Mouse (Mus musculus): ENCODE results near the gene Clcn6.

The Clcn6 gene

DNA sequence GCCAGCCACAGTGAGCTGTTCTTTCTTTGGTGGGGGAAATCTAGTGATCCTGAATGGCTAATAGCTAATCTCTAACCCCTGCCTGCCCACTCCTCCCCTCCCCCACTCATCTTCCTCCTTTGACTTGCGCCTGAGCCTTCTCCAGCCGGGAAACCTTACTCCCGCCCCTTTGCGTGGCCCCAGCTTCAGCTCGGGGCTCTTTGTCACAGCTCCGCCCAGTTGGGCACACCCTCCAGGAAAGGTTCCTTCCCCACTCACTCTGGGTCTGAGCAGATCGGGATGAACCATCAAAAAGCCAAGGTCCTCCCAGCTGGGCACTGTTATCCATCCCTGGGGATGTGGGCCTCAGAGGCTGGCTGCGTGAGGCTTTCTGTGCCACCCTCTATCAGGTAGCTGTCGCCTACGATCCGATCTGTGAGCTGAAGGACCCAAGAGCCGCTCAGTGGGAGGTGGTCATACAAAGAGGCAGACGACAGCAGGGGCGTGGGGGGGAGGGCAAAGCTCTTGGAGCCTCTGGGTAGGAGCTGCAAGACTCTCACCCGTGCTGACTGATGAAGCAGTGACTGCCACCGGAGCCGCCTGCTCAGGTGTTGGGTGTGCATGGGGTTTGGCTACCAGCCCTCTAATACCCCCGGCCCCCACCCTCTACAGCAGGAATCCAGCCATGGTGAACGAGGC is 2.5 kb upstream of the Clcn6 start:
- DNase-seq (ENCODE audit: extremely low spot score, low spot score): peak; percentile 81

DNA sequence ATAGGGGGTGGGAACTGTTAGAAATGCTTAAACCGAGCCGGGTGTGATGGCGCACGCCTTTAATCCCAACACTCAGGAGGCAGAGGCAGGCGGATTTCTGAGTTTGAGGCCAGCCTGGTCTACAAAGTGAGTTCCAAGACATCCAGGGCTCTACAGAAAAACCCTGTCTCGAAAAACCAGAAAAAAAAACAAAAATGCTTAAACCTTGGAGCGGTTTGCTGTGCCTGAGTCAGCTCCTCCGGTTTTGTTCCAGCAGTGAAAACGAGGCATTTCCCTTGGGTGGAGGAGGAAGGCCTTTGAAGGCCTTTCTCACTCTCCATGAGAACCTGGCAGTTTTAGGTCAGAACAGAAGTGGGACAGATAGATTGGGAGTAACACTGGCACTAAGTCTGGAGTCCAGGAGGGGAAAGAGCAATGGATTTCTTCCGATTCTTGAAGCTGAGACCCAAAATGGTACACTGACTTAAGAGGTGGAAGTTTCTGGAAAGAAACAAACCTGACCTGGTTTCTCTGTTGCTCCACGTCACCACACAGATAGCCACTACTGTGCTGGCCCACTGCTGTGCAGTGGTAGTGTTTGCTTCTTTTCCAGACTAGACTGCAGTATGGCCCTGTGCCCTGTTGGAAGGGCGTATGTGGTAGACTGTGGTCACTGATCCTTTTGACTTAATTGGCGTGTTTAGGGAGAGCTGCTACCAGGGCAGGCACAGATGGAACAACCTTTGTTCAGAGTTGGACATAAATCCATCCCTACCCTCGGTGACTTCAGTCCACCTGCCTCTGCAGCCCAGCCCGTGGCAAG is 1.6 kb upstream of the Clcn6 start:
- no peak for DNase-seq (ENCODE audit: extremely low spot score, low spot score)

DNA sequence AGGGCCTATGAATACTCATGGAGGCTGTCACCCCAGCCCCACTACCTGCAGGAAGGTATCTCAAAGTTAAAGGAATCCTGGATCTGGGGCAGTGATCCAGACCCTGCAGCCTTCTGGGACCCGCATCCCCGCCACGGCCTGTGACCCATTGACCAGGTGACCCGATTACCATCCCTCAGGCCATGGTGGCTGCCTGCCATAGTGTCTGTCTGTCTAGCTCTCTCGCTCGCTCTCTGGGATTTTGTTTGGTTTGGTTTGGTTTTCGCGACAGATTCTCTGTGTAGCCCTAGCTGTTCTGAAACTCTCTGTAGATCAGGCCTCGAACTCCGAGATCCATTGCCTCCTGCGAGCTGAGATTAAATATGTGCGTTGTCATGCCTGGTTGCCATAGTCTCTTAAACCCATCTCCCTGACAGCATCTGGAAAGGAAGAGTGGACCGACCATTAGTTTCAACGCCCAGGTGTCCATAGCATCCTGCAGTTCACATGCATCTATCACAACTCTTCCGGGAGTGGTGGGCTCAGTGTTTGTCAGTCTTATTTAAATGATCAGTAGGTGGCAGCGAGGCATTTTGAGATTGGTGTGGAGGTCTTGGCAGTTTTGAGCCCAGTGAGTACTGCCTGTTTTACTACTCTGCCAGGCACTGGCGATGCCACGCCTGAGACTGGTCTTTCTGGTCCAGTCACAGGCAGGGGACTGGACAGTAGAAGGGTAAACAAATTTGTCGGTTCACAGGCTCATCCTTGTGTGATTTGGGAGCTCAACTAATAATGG is 820 bp upstream of the Clcn6 start:
- no peak for DNase-seq (ENCODE audit: extremely low spot score, low spot score)

DNA sequence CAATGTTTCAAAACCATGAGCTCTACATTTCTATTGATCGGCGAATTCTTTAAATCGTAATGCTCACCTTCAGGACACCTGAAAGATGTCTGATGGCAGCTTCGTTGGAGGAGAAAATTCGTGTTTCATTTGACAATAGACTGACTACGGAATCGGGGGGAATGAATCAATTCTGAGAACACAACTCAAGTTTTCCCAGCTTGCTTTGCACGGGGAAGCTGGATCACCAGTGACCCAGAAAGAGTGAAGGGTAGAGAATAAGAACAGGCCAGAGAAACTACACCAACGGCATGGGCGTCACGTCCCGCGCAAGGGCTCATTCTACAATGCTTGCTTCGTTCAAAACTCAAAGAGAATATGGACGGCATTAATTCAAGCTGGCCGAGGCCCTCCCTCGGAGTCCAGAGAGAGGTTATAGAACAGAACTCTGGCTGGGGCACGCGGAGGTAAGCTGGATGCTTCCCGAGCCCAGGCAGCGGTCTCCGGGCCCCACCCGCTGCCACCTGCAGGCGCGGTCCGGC is 482 bp downstream of the Clcn6 start:
- DNase-seq (ENCODE audit: extremely low spot score, low spot score): no peak

DNA sequence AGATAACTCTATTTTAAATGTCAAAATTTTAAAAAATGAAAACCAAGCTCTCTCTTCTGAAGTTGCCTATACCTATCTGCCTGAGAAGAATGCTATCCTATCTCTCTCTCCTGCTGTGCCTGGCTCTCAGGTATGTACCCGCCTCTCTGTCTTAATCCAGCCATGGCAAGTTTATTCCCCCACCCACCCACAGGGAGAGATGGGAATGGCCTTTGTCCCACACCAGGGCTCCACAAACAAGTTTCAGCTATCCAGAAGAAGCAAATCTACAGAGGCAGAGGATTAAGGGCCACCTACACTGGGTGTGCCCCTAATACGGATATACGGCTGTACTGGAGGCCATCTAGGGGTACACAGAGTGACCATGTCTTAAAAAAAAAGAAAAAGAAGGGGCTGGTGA is 3.2 kb downstream of the Clcn6 start:
- no peak for DNase-seq (ENCODE audit: extremely low spot score, low spot score)

DNA sequence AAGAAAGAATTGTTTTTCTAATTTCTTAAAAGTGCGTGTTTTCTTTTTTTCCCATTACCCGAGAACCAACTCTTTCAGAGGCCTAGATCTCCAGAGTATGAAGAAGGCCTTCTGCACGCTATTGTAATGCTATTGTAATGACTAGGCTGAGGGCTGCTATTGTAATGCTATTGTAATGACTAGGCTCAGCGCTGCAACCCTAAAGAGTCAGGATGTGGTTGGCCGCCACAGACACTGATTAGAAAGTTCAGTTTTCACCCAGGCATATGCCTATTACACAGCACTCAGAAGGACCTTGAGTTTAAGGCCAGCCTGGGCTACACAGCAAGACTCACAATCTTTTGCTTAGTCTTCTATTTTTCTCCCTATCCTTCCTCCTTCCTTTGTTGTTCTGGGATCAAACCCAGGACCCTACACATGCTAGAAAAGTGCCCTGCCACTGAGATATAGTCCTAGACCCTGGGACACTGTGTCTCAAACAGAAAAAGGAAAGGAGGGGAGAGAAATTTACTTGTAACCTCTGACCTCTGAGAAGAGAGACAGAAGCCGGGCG is 4.7 kb downstream of the Clcn6 start:
- DNase-seq (ENCODE audit: extremely low spot score, low spot score): no peak

DNA sequence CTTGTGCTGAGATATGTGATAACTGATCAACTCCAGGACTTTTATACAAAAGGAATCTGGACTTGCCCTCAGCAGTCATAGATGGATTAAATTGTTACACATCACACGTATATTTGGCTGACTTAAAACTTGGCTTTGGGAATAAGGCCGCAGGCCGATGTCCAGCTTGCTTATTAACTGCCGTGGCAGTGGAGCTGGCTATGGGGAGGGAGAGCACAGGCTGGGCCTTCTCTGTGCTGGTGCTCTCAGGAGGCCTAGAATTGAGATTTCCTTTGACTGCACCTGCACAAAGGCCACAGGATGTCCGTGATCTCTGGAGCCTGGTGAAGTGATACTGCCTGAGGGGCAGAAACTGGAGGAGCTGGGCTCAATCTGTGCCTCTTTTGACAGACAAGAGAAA is 8.1 kb downstream of the Clcn6 start:
- DNase-seq (ENCODE audit: extremely low spot score, low spot score): no peak

DNA sequence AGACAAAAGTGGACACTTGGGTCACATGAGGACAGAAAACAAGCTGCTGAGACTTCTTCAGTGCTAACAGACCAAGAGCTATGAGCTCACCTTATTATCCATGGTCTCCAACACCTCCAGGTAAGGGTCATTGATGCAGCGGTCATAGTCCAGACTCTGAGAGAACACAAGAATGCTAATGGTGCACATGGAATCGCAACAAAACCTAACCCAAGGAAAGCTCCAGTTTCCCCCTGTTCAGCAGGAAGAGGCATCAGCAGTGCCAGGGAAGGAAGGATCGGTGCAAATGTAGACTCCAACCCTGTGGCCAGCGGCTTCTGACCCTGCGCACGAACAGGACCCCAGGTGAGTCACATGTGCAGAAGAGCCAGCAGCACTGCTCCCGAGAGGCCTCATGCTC is 9.3 kb downstream of the Clcn6 start:
- no peak for DNase-seq (ENCODE audit: extremely low spot score, low spot score)

DNA sequence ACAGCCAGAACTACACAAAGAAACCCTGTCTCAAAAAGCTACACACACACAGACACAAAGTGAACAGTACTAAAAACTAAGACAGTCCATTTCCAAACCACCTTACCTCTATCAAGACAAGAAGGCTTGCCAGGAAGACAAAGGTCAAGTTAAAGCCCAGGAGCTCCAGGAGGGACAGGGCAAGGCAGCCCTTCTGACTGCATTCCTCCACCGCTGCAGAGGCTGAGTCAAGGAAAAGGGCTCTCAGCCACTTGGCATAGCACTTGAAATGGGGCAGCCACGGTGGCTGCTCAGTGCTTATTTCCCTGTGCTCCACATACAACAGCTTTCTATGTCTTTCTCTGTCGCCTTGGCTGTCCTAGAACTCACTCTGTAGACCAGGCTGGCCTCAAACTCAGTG is 14.6 kb downstream of the Clcn6 start:
- no peak for DNase-seq (ENCODE audit: extremely low spot score, low spot score)

DNA sequence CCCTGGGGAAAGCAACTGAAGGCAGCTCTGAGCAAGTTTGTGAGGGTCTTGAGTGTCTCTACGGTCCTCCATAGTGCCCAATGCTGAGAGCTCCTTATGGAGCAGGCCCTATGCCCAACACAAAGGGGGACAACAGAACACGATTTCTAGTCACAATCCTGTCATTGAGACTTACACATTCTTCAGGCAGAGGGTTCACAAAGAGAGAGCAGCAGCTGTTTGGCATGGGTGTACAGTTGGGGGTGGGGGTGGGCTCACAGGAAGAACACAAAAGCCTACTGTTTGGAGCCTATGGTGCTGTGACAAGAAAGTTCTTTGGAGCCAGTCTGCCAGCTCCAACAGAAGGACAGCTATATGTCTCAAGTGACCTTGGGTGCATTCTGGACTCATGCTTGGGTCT is 20.2 kb downstream of the Clcn6 start:
- DNase-seq (ENCODE audit: extremely low spot score, low spot score): no peak

DNA sequence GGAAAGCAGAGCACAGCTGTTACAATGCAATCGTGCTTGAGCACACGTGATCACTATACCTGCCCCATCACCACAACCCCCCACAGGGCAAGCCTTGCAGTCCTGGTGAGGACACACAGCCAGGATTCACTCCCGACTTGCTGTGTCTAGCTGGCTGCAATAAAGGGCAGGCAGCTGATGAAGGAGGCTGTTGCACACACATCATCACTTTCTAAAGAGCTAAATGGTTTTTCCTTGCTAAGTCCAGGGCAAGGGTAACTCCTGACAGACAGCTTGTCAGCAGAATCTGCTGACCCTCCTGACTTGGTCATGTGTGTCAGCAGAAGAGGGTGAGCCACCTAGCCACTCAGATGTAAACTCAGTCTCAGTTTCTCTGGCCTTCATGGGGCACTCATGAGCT is 21.6 kb downstream of the Clcn6 start:
- DNase-seq (ENCODE audit: extremely low spot score, low spot score): no peak

DNA sequence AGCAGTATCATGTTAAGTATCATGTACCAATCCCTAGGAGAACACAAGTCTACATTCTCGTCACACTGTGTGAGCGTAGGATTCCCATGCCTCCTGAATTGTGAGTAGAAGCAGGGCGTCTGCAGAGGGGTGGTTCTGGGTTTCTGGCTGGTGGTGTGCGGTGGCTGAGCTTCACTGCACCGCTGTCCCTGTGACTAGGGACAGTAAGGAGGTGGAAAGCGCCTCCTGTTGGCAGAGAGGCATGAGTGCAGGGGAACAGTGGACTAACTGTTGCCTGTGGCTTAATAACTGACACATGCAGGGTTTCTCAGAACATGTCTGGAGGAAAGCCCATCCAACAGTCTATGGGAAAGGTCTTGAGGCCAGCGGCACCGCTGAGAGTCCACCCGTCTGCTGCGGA is 23.2 kb downstream of the Clcn6 start:
- DNase-seq (ENCODE audit: extremely low spot score, low spot score): no peak

DNA sequence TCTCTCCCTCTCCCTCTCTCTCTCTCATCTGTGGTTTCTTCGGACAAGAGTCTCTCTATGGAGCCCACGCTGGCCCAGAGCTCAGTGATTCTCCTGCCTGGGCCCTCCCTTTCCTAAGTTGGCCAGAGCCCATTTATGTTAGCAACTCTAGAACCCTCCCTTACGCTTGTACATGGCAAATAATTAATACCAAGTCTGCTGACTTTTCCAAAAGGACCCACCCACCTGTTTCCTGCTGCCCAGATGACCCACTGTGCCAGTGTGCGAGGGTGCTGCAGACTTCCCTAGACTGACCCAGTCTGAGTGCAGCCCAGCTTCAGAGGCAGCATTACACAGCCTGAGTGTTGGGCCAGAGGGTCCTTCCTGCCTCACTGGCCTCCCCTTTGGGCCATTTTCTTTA is 26.4 kb downstream of the Clcn6 start:
- DNase-seq (ENCODE audit: extremely low spot score, low spot score): no peak

DNA sequence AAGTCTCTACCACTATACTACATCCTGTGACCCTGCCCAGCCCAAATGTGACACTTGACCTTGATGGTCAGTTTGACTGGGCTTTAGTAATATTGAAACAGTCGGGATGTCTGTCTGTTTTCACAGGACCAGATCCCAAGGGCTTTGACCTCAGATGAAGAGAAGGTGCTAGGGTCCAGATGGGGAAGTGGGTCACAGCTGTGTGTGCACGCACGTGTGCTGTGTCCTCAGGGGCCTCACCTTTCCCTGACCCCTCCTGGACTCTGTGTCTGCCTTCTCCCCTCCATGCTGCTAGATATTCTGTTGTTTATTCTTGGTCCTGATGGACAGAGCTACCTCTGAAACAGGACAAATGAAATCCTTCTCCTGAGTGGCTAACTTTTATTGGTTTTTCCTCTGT is 27.3 kb downstream of the Clcn6 start:
- no peak for DNase-seq (ENCODE audit: extremely low spot score, low spot score)

DNA sequence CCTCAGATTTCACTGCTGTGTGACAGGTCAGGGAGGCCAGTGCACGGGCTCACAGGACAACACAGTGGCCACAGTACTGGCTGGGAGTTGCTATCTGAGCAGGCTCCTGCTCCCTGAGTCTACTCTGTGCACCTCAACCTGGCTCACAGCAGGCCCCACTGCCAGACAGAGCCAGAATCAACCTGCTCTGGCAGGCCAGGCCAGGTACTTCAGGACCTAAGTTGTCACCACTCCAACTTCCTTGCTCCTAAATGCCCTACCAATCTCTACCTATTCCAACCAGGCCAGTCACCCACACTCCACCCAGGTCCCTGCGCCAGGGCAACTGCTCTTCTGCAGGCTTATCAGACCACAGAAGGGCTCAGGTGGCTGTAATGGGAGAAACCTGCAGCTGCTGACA is 29.0 kb downstream of the Clcn6 start:
- DNase-seq (ENCODE audit: extremely low spot score, low spot score): no peak

DNA sequence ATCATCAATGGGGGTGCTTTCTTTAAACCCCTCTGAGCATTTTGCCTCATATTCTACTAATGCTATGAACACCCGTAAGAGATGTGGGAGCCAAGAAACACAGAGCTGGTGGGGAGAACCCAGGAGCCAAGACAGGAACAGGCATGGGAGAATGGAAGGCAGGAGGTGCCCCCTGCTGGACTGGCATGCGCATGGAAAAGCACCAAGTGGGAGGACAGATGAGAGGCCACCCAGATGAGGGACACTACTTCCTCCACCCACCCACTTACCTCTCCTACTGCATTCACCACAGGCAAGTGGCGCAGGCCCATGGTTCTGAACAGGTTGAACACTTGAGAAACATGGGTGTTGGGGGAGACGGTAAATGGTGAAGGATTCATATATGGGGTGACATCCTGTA is 30.2 kb downstream of the Clcn6 start:
- DNase-seq (ENCODE audit: extremely low spot score, low spot score): no peak

DNA sequence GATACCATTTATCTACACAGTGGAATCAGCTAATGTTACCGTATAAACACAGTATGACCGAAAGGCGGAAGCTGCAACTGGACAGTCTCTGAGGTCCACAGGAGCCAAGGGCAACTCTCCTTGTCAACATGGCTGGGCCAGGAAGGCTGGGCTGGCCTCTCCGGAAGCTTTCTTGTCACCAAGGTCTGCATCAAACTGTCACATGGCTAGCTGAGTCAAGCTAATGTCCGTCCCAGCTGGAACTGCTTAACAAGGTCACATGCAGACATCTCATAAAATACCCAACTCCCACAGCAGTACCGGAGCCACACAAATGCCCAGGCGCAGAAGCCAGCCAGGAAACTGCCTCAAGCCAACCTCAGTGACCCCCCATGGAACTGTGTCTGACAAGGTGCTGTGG is 34.3 kb downstream of the Clcn6 start:
- DNase-seq (ENCODE audit: extremely low spot score, low spot score): no peak

DNA sequence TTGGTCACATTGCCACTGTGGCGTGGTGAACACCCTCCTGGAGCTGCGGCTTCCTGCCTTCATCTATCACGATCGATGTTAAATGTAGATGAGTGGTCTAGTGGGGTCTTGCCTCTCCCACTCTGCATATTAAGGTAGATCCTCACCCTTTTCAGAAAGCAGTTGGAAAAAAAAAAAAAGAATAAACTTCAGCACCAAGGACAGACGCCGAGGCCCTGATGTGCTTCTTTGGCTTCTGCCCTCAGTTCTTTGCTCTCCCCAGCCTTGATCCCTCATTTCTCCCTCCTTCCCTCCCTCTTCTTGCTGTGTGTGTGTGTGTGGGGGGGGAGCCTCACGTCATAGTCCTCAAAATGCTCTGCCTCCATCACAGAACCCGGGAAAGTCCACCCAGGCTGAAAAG is 36.8 kb downstream of the Clcn6 start:
- no peak for DNase-seq (ENCODE audit: extremely low spot score, low spot score)

DNA sequence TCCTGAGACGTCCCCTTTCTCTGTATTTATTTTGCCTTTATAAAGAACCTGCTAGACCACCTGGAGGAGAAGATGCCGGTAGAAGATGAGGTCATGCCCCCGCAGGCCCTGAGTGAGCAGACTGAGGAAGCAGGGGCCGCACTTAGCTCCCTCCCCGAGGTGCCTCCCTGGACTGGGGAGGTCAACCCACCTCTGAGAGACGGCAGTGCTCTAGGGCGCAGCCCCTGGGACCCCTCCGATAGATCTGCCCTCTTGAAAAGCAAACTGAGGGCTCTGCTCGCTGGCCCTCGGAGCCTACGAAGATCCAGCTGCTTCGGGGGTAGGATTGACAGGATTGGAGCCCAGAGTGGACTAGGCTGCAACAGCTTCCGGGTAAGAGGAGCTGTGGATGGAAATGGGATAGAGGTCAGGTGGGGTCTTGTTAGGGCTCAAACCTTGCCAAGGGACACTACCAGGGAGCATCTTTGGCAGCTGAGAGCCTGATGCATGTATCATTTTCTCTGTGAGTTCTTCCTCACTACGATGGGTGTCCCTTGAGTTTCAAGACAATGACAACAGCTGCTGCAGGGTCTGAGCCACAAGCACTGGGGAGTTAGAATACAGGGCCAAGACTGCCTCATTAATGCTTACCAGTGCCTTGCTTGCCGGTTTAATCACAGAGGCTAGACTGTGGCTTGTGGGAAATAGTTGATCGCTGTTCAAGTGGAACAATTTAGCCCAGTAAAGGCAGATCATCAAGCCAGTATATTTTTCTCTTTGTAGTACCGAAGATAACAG is 37.4 kb downstream of the Clcn6 start:
- no peak for DNase-seq (ENCODE audit: extremely low spot score, low spot score)

DNA sequence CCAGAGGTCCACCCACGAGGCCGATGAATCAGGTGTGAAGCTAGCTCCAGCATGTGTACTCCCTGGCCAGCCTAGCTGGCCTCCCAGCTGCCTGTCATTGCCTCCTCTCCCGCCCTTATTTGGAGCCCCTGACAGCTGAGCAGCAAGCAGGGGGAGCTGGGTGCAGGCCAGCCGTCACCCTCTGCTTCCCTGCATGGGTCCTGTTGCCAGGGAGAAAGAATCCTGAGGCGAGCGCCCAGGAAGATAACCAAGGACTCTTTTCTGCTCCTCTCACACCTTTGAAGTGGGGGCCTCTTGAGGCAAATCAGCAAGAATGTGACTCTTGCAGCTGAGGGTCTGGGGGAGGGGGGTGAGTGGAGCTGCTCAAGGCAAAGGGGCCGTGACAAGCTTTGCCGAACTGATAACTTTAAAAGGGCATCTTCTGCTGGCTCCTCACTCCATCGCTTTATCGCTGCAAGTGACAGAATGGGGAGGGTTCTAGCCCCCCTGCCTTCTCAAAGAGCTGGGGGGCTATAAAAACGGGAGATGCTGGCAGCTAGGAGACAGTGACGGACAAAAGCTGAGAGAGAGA is 38.3 kb downstream of the Clcn6 start, which contains the start of gene Nppa:
Gene Nppa (plus strand): TSS at position 521 of the 571 bp plus-strand sequence.
- no peak for DNase-seq (ENCODE audit: extremely low spot score, low spot score)

DNA sequence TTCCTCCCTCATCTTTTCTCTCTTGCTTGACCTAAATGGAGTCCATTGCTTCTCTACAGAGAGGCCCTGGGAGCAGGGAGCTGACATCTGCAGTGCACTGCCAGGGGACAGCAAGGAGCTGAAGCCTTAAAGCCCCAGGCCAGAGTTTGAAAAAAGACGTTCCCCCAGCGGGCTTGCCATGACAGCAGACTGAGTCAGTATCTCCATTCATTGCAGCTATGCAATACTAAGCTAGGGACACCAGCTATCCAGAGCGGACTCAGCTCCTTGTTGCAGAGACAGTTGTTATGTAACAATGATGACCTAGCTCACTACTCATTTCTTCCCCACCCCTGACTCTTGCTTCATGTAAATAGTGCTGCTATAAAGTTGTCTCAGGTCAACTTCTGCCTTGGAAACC is 43.3 kb downstream of the Clcn6 start:
- no peak for DNase-seq (ENCODE audit: extremely low spot score, low spot score)
